Mouse (Mus musculus) erythroblast, embryonic 14.5 days (primary cell): ENCODE results near the gene Mindy1. TPM values are rescaled to one million over a fixed set of nuclear protein-coding genes. Genes with fewer than 3 reads are reported as not detected.

Experiments used
- H3K27me3 ChIP-seq: 2 replicates; pipeline ENCODE4 v1.6.1; 2012; ENCODE audit warnings: inconsistent platforms; ENCODE audit not compliant: control insufficient read depth
- H3K36me3 ChIP-seq: 2 replicates; pipeline ENCODE4 v1.6.1; 2012; ENCODE audit warnings: mild to moderate bottlenecking, inconsistent platforms; ENCODE audit not compliant: control insufficient read depth
- H3K4me1 ChIP-seq: 2 replicates; pipeline ENCODE4 v1.6.1; 2012; ENCODE audit warnings: inconsistent platforms; ENCODE audit not compliant: control insufficient read depth
- H3K4me3 ChIP-seq: replicated peaks from 2 replicates; pipeline ENCODE3; 2012; ENCODE audit warnings: moderate library complexity, mild to moderate bottlenecking, inconsistent platforms
- H3K9me3 ChIP-seq: 2 replicates; pipeline ENCODE4 v1.6.1; 2012; ENCODE audit warnings: low read length, inconsistent platforms, mixed read lengths; ENCODE audit not compliant: control insufficient read depth
- GATA1 ChIP-seq: IDR thresholded peaks from 2 replicates; pipeline ENCODE4 v1.6.1; 2012; ENCODE audit warnings: low read length, inconsistent platforms, mixed read lengths
- TAL1 ChIP-seq: IDR thresholded peaks from 3 replicates; pipeline ENCODE4 v1.6.1; 2012; ENCODE audit warnings: low read length, inconsistent platforms, mixed read lengths
- polyA plus RNA-seq: library from polyadenylated mRNA; stranded (reverse); fragments of >175 nt; gene quantifications from 2 replicates; pipeline ENCODE4 v1.2.3, GENCODE M21; 2012

Gene Mindy1
- polyA plus RNA-seq, 1 experiment, result 7.1 TPM

GRCm38 (mm10) chr3:95280747-95281146 is 398 bp upstream of the Mindy1 start:
- TF ChIP-seq GATA1 (no peak), TAL1 (no peak)
- Histone ChIP-seq H3K4me1 (peaks cover 78% of the 10 kb centered on the region), H3K27me3 (no peaks in the 10 kb centered on the region), H3K36me3 (peaks cover 14% of the 10 kb centered on the region), H3K9me3 (no peaks in the 10 kb centered on the region), H3K4me3 (peak overlapping the region; percentile 93)

- Histone ChIP-seq H3K9me3 (no peaks in the 10 kb centered on the region), H3K36me3 (peaks cover 25% of the 10 kb centered on the region), H3K4me1 (peaks cover 74% of the 10 kb centered on the region), H3K27me3 (no peaks in the 10 kb centered on the region), H3K4me3 (peak overlapping the region; percentile 93)
- TF ChIP-seq GATA1 (0 out of 2 replicates have a peak, but pooled peaks have one; percentile 34), TAL1 (no peak)
Observed at GRCm38 (mm10) chr3:95282381-95282864, 1.3 kb downstream of the Mindy1 start.

- Histone ChIP-seq H3K27me3 (no peaks in the 10 kb centered on the region), H3K4me1 (peaks cover 72% of the 10 kb centered on the region), H3K36me3 (peaks cover 31% of the 10 kb centered on the region), H3K4me3 (peak overlapping the region; percentile 93), H3K9me3 (no peaks in the 10 kb centered on the region)
- TF ChIP-seq GATA1, result no peak
- TF ChIP-seq TAL1, result no peak
Observed at GRCm38 (mm10) chr3:95282865-95283588, 1.9 kb downstream of the Mindy1 start.

- no peaks in the 10 kb centered on the region for H3K27me3 ChIP-seq
- H3K9me3 ChIP-seq, result no peaks in the 10 kb centered on the region
- peaks cover 67% of the 10 kb centered on the region for H3K4me1 ChIP-seq
- no peak for TF ChIP-seq GATA1
- no peak for TF ChIP-seq TAL1
- H3K4me3 ChIP-seq, result peak overlapping the region; percentile 93
- H3K36me3 ChIP-seq, result peaks cover 33% of the 10 kb centered on the region
Observed at GRCm38 (mm10) chr3:95283589-95283941, 2.4 kb downstream of the Mindy1 start.

GRCm38 (mm10) chr3:95284062-95284461 is 2.9 kb downstream of the Mindy1 start:
- H3K9me3 ChIP-seq, result no peaks in the 10 kb centered on the region
- H3K4me1 ChIP-seq, result peaks cover 63% of the 10 kb centered on the region
- TF ChIP-seq TAL1 (no peak), GATA1 (no peak)
- H3K27me3 ChIP-seq, result no peaks in the 10 kb centered on the region
- peaks cover 35% of the 10 kb centered on the region for H3K36me3 ChIP-seq
- peak overlapping the region; percentile 93 for H3K4me3 ChIP-seq

GRCm38 (mm10) chr3:95284501-95285281 is 3.5 kb downstream of the Mindy1 start:
- Histone ChIP-seq H3K36me3 (peaks cover 37% of the 10 kb centered on the region), H3K4me1 (peaks cover 57% of the 10 kb centered on the region), H3K9me3 (no peaks in the 10 kb centered on the region), H3K4me3 (peak overlapping the region; percentile 93), H3K27me3 (no peaks in the 10 kb centered on the region)
- no peak for TF ChIP-seq TAL1
- TF ChIP-seq GATA1, result no peak

- TF ChIP-seq GATA1, result no peak
- H3K36me3 ChIP-seq, result peaks cover 44% of the 10 kb centered on the region
- H3K9me3 ChIP-seq, result no peaks in the 10 kb centered on the region
- H3K27me3 ChIP-seq, result no peaks in the 10 kb centered on the region
- H3K4me1 ChIP-seq, result peaks cover 54% of the 10 kb centered on the region
- no peak overlapping the region for H3K4me3 ChIP-seq
Observed at GRCm38 (mm10) chr3:95285390-95285789, 4.2 kb downstream of the Mindy1 start.

- peaks cover 47% of the 10 kb centered on the region for H3K4me1 ChIP-seq
- peaks cover 49% of the 10 kb centered on the region for H3K36me3 ChIP-seq
- no peaks in the 10 kb centered on the region for H3K9me3 ChIP-seq
- H3K27me3 ChIP-seq, result no peaks in the 10 kb centered on the region
- no peak for TF ChIP-seq TAL1
- no peak for TF ChIP-seq GATA1
- no peak overlapping the region for H3K4me3 ChIP-seq
Observed at GRCm38 (mm10) chr3:95286011-95286410, 4.9 kb downstream of the Mindy1 start.

- Histone ChIP-seq H3K4me3 (no peak overlapping the region), H3K4me1 (peaks cover 42% of the 10 kb centered on the region)
Observed at GRCm38 (mm10) chr3:95286510-95286909, 5.4 kb downstream of the Mindy1 start.

More at GRCm38 (mm10) chr3:95286510-95286909, 5.4 kb downstream of the Mindy1 start:
- no peaks in the 10 kb centered on the region for H3K9me3 ChIP-seq
- TF ChIP-seq TAL1, result no peak
- no peak for TF ChIP-seq GATA1
- no peaks in the 10 kb centered on the region for H3K27me3 ChIP-seq
- H3K36me3 ChIP-seq, result peaks cover 53% of the 10 kb centered on the region
